Mouse (Mus musculus): ENCODE data around the gene Rnf144a.

GRCm38 (mm10) chr12:26413961-26414411, 1.1 kb downstream of the Rnf144a start:
- TF ChIP-seq POLR2A (IDR thresholded peaks at IDR 0.05; ENCODE audit: control insufficient read depth, extremely low read depth, insufficient read depth, low read length, poor library complexity) (no peak), CTCF (IDR thresholded peaks at IDR 0.05; ENCODE audit: borderline replicate concordance, control insufficient read depth, extremely low read depth, insufficient read depth, low read length, poor library complexity) (no peak)
